Mouse (Mus musculus) kidney, adult 2 months (tissue): ENCODE data around the gene Pate2.

Source experiments
- CTCF ChIP-seq: fragments of 200-500 bp; conservative IDR thresholded peaks from 2 replicates; pipeline ENCODE4 v1.5.1; 2011; ENCODE audit warnings: low read depth, mild to moderate bottlenecking, control low read depth, low read length, moderate library complexity, mixed read lengths; ENCODE audit not compliant: insufficient read depth, insufficient read length
- POLR2A ChIP-seq: fragments of 200-500 bp; IDR thresholded peaks from one replicate; pipeline ENCODE4 v1.6.1; 2011; ENCODE audit warnings: low read depth, low read length, control low read depth

DNA sequence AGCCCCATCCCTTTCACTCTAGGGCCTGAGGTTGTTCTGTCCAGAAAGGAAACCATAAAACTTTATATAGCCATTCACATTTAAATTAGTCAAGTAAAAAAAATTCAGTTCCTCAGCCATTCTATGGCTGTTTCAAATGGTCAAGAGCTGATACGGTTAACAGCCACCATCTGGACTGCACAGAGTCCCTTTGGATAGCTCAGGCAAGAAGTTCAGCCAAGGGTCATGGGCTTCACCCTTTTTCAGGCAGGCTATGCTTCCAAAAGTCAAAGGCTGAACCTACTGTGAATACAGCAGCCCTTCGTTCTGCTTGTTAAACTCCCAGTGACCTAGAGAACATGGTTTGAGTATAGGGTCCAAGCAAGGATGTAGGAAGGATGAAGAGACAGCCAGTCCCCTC is 25.4 kb upstream of the Pate2 start:
- no peak for TF ChIP-seq CTCF
- no peak for TF ChIP-seq POLR2A
